Mouse (Mus musculus) brain, adult 2 months (tissue): Measurements from ENCODE around the gene Slc33a1.
A peak's percentile ranks its signal among the peaks of the same experiment; 100 is the strongest.

ENCODE experiments used
- DNase-seq: peaks from one replicate; pipeline ENCODE4 v3.0.0; 2011; ENCODE audit warnings: low read depth, low spot score

The Slc33a1 gene

DNA sequence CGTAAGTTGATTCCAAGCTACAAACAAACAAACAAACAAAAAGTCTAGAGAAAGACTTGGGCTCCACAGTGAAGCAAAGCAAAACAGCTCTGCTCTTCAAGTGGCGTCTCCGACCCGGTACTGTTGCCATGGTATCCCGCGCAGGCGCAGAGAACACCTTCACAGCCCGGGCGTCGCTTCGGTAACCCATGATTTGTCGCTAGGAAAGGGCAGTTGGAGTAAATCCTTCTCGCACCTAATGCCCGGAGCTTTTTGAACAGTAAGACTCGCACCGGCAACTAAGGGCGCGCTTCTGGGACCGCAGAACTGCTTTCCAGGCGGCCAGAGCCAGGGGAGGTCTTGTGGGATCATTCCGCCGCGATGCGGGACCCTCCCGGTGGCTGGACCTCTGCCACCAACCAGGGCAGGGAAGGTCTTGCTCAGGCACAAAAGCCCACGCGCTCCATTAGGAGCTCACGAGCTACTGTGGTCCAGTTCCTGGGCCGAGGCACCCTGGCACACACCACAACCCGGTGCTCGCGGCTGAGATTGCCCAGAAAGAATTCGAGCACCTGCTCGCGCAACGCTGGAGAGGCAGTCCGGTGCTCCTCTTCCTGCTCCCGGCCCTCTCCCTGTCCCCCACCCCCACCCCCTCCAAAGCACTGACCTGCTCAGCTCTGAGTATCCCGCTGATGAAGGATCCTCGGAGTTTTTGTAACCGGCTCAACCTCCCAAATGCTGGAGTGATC, 65.8 kb downstream of the Slc33a1 start:
- DNase-seq: peak; percentile 90

DNA sequence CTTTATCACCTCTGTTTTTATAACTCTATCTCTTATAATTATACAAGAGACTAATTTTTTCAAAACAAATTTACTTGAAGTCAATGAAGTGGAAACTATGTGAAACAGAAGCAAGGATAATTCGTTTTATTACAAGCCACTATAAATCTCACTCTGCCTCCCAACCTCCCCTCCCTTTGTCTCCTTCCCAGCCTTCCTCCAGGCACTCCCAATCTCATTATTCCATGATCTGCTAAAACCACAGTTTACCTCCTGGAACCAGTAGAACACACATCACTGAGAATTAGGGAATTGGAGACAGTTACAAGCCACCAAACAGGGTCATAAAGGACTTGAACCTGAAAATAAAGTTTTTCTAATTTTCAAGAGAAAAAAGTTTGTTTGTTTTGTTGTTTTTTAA, 67.4 kb downstream of the Slc33a1 start:
- DNase-seq: no peak

DNA sequence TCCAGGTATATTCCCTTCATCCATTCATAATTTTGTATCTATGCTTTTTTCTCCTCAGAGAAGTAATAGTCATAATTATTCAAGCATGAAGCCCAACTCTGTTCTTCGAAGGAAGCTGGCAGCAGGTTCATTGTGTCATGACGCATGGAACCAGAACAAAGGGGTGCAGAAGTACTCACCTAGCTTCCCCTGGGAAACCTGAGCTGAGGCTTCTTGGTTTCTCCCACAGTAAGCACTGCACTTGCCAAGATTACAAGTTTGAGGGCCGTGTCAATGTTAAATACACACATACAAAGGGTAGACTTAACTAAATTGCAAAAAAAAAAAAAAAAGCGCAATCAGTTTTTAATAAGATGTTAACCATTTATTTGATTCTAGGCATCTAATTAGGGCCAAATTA, 68.3 kb downstream of the Slc33a1 start:
- no peak for DNase-seq

DNA sequence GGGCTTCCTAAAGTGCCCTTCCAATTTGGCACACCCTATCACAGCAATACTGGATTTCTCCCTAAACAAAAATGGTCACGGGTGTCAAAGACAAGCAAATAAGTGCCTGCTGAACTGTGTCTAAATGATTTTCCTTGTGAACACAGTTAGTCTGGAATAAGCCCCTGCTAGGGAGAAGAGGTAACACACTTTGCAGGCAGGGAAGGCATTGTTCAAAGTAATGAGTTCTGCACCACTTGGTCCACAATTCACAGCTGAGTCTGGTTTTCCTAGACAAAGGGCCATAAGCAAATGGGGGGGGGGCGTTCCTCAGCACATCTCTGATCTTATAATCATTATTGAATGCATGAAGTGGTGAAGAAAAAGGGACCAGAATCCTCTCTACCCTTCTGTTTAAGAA, 68.8 kb downstream of the Slc33a1 start:
- DNase-seq: no peak

DNA sequence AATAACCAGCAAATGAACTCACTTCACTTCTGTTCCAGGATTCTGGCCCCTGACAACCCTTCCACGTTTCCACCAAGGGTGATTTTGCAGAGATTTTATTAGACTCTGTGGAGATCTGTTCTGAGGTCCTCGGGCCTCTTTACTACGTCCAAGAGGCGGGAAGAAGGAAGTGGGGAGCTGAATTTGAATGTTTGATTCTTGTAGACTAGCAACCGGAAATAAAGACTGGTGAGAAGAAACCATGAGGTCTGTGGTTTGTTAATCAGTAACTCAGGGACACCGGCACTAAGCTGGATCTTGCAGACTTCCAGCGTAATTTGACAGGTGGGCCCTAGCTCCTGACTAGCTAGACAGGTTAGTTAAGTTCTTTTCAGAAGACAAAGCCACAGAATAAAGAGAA, 70.9 kb downstream of the Slc33a1 start:
- DNase-seq: no peak

DNA sequence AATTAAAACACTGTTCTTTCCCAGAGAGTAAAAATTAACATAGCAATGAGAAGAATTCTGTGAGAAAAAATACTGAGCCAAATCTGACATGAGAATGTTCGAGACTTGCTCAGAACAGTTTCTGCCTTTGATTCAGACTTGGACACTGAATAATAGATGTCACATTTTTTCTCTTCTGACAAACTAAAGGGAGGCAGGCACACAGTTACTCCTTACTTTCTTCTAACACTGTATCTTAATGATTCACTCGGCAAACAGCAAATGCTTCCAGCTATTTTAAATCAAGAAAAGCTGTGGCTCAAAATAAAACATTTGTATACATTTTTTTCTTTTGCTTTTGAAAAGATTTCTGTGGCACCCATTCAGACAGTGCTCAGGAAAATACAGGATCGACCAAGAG, 72.4 kb downstream of the Slc33a1 start:
- DNase-seq: peak; percentile 28
